Mouse (Mus musculus) thymus, adult 2 months (tissue): ENCODE results near the gene L1cam.

Source experiments
- CTCF ChIP-seq: fragments of 200-500 bp; IDR thresholded peaks from 2 replicates; pipeline ENCODE4 v1.5.1; 2012; ENCODE audit warnings: mild to moderate bottlenecking, control low read depth, low read length, moderate library complexity, borderline replicate concordance; ENCODE audit not compliant: control insufficient read depth, poor library complexity, insufficient read depth; ENCODE audit errors: extremely low read depth
- POLR2A ChIP-seq: fragments of 200-500 bp; IDR thresholded peaks from 2 replicates; pipeline ENCODE4 v1.6.1; 2012; ENCODE audit warnings: mild to moderate bottlenecking, low read length, control low read depth, moderate library complexity; ENCODE audit not compliant: control insufficient read depth, poor library complexity, insufficient read depth; ENCODE audit errors: extremely low read depth

DNA sequence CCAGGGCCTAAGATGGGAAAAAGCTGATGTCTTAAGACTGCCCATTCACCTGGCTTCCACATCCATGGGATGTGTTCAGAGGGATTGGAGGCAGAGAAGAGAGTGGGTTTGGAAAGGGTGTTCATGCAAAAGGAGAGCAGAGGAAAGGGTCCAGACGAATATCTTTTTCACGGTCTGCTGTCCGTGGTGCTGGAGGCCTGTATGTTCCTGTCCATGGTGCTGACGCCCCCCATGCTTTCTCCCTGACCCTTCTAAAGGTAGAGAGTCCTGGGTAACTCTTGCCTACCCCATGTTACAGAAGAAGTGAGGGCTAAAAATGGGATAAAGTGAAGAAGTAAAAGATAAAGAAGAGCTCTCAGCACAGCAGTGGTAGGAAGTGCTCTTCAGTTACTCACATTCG, 26.6 kb downstream of the L1cam start:
- TF ChIP-seq POLR2A = no peak
- no peak for TF ChIP-seq CTCF
